Mouse (Mus musculus): ENCODE measurements around the gene Gbe1. TPM values are rescaled to one million over a fixed set of nuclear protein-coding genes. Genes with fewer than 3 reads are reported as not detected.

The Gbe1 gene
- 35.8 and 38.3 TPM in 2 replicates for polyA plus RNA-seq (2015; fragmentation: Nextera tagmentation; extraction: Ambion mirVana)

- Histone ChIP-seq H3K27me3 (ENCODE audit: control insufficient read depth, insufficient read depth, low read depth, low read length) (no peaks in the 10 kb centered on the region), H3K36me3 (ENCODE audit: control insufficient read depth, insufficient read depth, low read length) (no peaks in the 10 kb centered on the region), H3K4me1 (replicated peaks; ENCODE audit: control insufficient read depth, insufficient read depth, low read length) (no peaks in the 10 kb centered on the region), H3K4me3 (ENCODE audit: low read length) (peak within 1 kb of the TSS; percentile 68), H3K4me2 (ENCODE audit: low read depth, low read length) (peak within 1 kb of the TSS; percentile 54), H3K9ac (ENCODE audit: low read length) (peak within 1 kb of the TSS; percentile 92), H3K27ac (ENCODE audit: low read length) (peak within 1 kb of the TSS; percentile 96), H3K9me3 (ENCODE audit: control insufficient read depth, low read length) (no peaks in the 10 kb centered on the region)
- under 1% methylated on average over 70 of the region's 82 CpGs for WGBS
- peak; percentile 97 for ATAC-seq (ENCODE audit: low read depth)
Observed at GRCm38 (mm10) chr16:70313886-70314577, at the start of gene Gbe1. Gene Gbe1 (plus strand): TSS chr16:70313949.

DNA sequence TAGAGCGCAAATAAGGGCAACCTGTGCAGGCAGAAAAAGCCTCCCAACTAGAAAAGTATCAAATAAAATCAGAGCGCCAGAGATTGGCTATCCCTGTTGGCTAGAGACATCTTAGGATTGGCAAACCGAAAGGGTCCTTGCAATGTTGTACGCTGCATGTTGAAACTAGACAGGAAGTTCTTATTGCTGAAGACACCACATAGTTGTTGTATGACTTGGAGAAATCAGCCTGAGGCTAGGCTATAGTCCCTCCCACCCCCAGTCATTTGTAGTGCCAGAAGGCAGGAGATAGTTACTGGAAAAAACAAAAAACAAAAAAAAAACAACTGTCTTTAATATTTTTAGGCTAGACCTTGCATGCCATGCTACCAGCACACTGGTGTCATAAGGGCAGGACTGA lies 3.1 kb upstream of the Gbe1 start:
- ATAC-seq (ENCODE audit: low read depth) = no peak
- no peaks in the 10 kb centered on the region for H3K36me3 ChIP-seq (ENCODE audit: control insufficient read depth, insufficient read depth, low read length)
- H3K27me3 ChIP-seq (ENCODE audit: control insufficient read depth, insufficient read depth, low read depth, low read length) = no peaks in the 10 kb centered on the region
- 88% methylated on average over 4 of the region's 4 CpGs for WGBS
- H3K9me3 ChIP-seq (ENCODE audit: control insufficient read depth, low read length) = no peaks in the 10 kb centered on the region
- no peak overlapping the region for H3K27ac ChIP-seq (ENCODE audit: low read length)
- no peak overlapping the region for H3K4me3 ChIP-seq (ENCODE audit: low read length)
- no peak overlapping the region for H3K4me2 ChIP-seq (ENCODE audit: low read depth, low read length)
- no peaks in the 10 kb centered on the region for H3K4me1 ChIP-seq (replicated peaks; ENCODE audit: control insufficient read depth, insufficient read depth, low read length)
- H3K9ac ChIP-seq (ENCODE audit: low read length) = no peak overlapping the region

GRCm38 (mm10) chr16:70313496-70313885 lies 258 bp upstream of the Gbe1 start:
- Histone ChIP-seq H3K4me1 (replicated peaks; ENCODE audit: control insufficient read depth, insufficient read depth, low read length) (no peaks in the 10 kb centered on the region), H3K36me3 (ENCODE audit: control insufficient read depth, insufficient read depth, low read length) (no peaks in the 10 kb centered on the region), H3K4me3 (ENCODE audit: low read length) (peak overlapping the region; percentile 68), H3K9ac (ENCODE audit: low read length) (peak overlapping the region; percentile 92), H3K27ac (ENCODE audit: low read length) (peak overlapping the region; percentile 96), H3K27me3 (ENCODE audit: control insufficient read depth, insufficient read depth, low read depth, low read length) (no peaks in the 10 kb centered on the region), H3K4me2 (ENCODE audit: low read depth, low read length) (peak overlapping the region; percentile 51), H3K9me3 (ENCODE audit: control insufficient read depth, low read length) (no peaks in the 10 kb centered on the region)
- ATAC-seq (ENCODE audit: low read depth) = no peak
- 1% methylated on average over 7 of the region's 7 CpGs for WGBS

- no peaks in the 10 kb centered on the region for H3K36me3 ChIP-seq (ENCODE audit: control insufficient read depth, insufficient read depth, low read length)
- WGBS = 0% methylated on average over 9 of the region's 9 CpGs
- no peaks in the 10 kb centered on the region for H3K4me1 ChIP-seq (replicated peaks; ENCODE audit: control insufficient read depth, insufficient read depth, low read length)
- H3K27me3 ChIP-seq (ENCODE audit: control insufficient read depth, insufficient read depth, low read depth, low read length) = no peaks in the 10 kb centered on the region
- no peaks in the 10 kb centered on the region for H3K9me3 ChIP-seq (ENCODE audit: control insufficient read depth, low read length)
- H3K4me3 ChIP-seq (ENCODE audit: low read length) = peak overlapping the region; percentile 68
- H3K4me2 ChIP-seq (ENCODE audit: low read depth, low read length) = peak overlapping the region; percentile 54
- peak overlapping the region; percentile 73 for H3K9ac ChIP-seq (ENCODE audit: low read length)
- no peak for ATAC-seq (ENCODE audit: low read depth)
- peak overlapping the region; percentile 96 for H3K27ac ChIP-seq (ENCODE audit: low read length)
Observed at GRCm38 (mm10) chr16:70314578-70314930, 805 bp downstream of the Gbe1 start.

DNA sequence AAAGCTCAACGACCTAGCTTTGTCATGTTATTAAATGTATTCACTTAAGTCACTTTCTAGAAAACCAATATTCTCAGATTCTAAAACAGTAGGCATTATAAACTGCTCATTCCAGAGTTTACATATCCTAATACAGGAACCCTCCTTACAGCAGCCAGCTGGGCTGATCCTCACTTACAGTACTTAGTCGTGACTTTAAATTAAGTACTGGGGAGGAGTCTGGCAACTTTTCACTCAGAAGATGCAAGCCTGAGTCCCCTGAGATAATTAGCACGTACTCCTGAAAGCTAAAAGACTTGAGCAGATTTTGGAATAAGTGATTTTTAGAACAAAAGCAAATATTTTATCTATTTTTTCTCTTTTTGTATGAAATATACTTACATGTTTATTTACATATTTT lies 1.5 kb downstream of the Gbe1 start:
- Histone ChIP-seq H3K4me3 (ENCODE audit: low read length) (no peak overlapping the region), H3K9me3 (ENCODE audit: control insufficient read depth, low read length) (no peaks in the 10 kb centered on the region), H3K27me3 (ENCODE audit: control insufficient read depth, insufficient read depth, low read depth, low read length) (no peaks in the 10 kb centered on the region), H3K27ac (ENCODE audit: low read length) (0 out of 2 replicates have a peak overlapping the region, but pooled peaks have one; percentile 31), H3K9ac (ENCODE audit: low read length) (no peak overlapping the region), H3K4me2 (ENCODE audit: low read depth, low read length) (peak overlapping the region; percentile 29), H3K36me3 (ENCODE audit: control insufficient read depth, insufficient read depth, low read length) (no peaks in the 10 kb centered on the region), H3K4me1 (replicated peaks; ENCODE audit: control insufficient read depth, insufficient read depth, low read length) (no peaks in the 10 kb centered on the region)
- ATAC-seq (ENCODE audit: low read depth) = no peak
- 50% methylated on average over 3 of the region's 3 CpGs for WGBS

DNA sequence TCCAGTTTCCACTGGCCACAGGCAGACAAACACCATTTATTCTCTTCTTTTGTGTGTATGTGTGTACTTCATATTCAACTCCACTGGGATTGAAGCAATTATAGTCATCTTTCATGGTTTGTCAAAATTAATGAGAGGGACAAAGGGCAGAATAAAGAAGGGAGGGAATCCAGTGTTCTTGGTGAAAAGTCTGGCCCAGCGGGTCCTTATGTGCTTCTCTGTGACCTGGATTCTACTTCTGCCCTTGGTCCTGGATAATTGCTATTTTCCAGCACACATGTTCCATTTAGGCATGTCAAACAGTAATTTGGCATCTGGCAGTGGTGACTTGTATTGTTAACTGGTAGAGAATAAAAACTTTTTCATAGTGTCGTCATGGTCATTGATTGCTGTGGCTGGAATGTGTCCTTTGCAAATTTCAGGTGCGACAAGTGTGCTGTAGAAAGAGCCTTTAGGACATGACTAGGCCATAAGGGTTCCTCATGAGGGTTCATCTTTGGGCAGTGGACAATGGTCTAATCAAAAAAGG lies 2.2 kb downstream of the Gbe1 start:
- no peak overlapping the region for H3K4me2 ChIP-seq (ENCODE audit: low read depth, low read length)
- 90% methylated on average over 3 of the region's 3 CpGs for WGBS
- ATAC-seq (ENCODE audit: low read depth) = no peak

DNA sequence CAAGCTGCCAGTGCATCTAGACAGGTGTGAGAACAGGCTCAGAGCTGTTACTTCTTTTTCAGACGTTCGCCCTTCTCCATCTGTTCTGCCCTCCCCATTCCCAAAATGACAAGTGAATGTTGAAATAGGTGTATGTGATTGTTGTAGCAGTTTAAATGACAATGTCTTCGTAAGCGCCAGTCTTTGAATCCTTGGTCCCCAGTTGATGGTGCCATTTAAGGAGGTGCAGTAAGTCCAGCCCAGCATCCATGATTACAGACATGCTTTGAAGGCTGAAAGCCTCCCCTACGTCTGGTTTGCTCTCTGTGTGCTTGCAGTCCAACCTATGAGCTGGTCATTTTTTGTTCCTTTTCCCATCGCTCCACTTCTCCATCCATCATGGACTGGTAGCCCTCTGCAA lies 5.6 kb downstream of the Gbe1 start:
- no peak overlapping the region for H3K4me3 ChIP-seq (ENCODE audit: low read length)
- H3K4me1 ChIP-seq (replicated peaks; ENCODE audit: control insufficient read depth, insufficient read depth, low read length) = 0 out of 2 replicates have a peak, but pooled peaks cover 3% of the 10 kb centered on the region
- H3K9ac ChIP-seq (ENCODE audit: low read length) = no peak overlapping the region
- WGBS = 87% methylated on average over 6 of the region's 6 CpGs
- no peaks in the 10 kb centered on the region for H3K9me3 ChIP-seq (ENCODE audit: control insufficient read depth, low read length)
- ATAC-seq (ENCODE audit: low read depth) = no peak
- no peak overlapping the region for H3K4me2 ChIP-seq (ENCODE audit: low read depth, low read length)
- H3K27me3 ChIP-seq (ENCODE audit: control insufficient read depth, insufficient read depth, low read depth, low read length) = no peaks in the 10 kb centered on the region
- no peak overlapping the region for H3K27ac ChIP-seq (ENCODE audit: low read length)
- H3K36me3 ChIP-seq (ENCODE audit: control insufficient read depth, insufficient read depth, low read length) = no peaks in the 10 kb centered on the region

More for the DNA sequence above, 2.2 kb downstream of the Gbe1 start:
- H3K36me3 ChIP-seq (ENCODE audit: control insufficient read depth, insufficient read depth, low read length) = no peaks in the 10 kb centered on the region
- H3K27ac ChIP-seq (ENCODE audit: low read length) = no peak overlapping the region
- H3K9ac ChIP-seq (ENCODE audit: low read length) = no peak overlapping the region
- H3K4me1 ChIP-seq (replicated peaks; ENCODE audit: control insufficient read depth, insufficient read depth, low read length) = 0 out of 2 replicates have a peak, but pooled peaks cover 3% of the 10 kb centered on the region
- no peaks in the 10 kb centered on the region for H3K9me3 ChIP-seq (ENCODE audit: control insufficient read depth, low read length)
- no peaks in the 10 kb centered on the region for H3K27me3 ChIP-seq (ENCODE audit: control insufficient read depth, insufficient read depth, low read depth, low read length)
- H3K4me3 ChIP-seq (ENCODE audit: low read length) = no peak overlapping the region

- no peak overlapping the region for H3K9ac ChIP-seq (ENCODE audit: low read length)
- H3K4me1 ChIP-seq (replicated peaks; ENCODE audit: control insufficient read depth, insufficient read depth, low read length) = 0 out of 2 replicates have a peak, but pooled peaks cover 3% of the 10 kb centered on the region
- H3K9me3 ChIP-seq (ENCODE audit: control insufficient read depth, low read length) = no peaks in the 10 kb centered on the region
- H3K36me3 ChIP-seq (ENCODE audit: control insufficient read depth, insufficient read depth, low read length) = no peaks in the 10 kb centered on the region
- no peak overlapping the region for H3K4me3 ChIP-seq (ENCODE audit: low read length)
- WGBS = 26% methylated on average over 10 of the region's 10 CpGs
- no peak overlapping the region for H3K4me2 ChIP-seq (ENCODE audit: low read depth, low read length)
- peak; percentile 90 for ATAC-seq (ENCODE audit: low read depth)
- no peaks in the 10 kb centered on the region for H3K27me3 ChIP-seq (ENCODE audit: control insufficient read depth, insufficient read depth, low read depth, low read length)
- no peak overlapping the region for H3K27ac ChIP-seq (ENCODE audit: low read length)
Observed at GRCm38 (mm10) chr16:70320612-70321280, 7.0 kb downstream of the Gbe1 start.

DNA sequence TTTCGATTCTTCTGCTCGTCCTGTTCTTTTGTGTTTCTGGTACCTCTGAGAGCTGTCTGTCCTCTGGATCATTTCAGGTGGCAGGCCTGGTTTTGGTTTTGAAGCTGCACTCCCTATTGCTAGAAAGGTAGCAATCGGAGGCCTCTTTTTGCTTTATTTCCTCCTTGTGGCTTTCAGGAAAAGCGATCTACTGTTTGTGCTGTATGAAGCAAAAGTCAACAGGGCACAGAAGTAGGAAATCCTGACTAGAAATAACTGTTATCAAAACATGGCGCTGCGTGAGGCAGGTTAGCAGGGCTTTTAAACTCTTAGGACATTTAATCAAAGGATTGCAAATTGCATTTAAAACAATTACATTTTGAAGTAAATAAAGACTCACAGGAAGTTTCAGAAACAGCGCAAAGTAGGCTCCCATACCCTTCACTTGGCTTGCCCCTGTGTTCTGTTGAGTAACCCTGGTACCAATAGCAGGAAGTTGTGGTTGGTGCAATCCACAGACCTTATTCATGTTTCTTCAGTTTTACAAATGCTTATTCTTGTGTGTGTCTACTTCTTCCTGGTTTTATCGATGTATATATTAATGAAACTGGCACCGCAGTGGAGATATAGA lies 12.7 kb downstream of the Gbe1 start:
- WGBS = 74% methylated on average over 9 of the region's 9 CpGs
- Histone ChIP-seq H3K4me3 (ENCODE audit: low read length) (no peak overlapping the region), H3K9me3 (ENCODE audit: control insufficient read depth, low read length) (no peaks in the 10 kb centered on the region), H3K27me3 (ENCODE audit: control insufficient read depth, insufficient read depth, low read depth, low read length) (no peaks in the 10 kb centered on the region), H3K36me3 (ENCODE audit: control insufficient read depth, insufficient read depth, low read length) (no peaks in the 10 kb centered on the region), H3K4me1 (replicated peaks; ENCODE audit: control insufficient read depth, insufficient read depth, low read length) (peaks cover 3% of the 10 kb centered on the region; the same call in 1 of the 2 replicates), H3K9ac (ENCODE audit: low read length) (no peak overlapping the region), H3K4me2 (ENCODE audit: low read depth, low read length) (no peak overlapping the region), H3K27ac (ENCODE audit: low read length) (no peak overlapping the region)
- ATAC-seq (ENCODE audit: low read depth) = no peak
